Mouse (Mus musculus) hindbrain, postnatal 0 days (tissue): ENCODE data around the gene Wdr60. TPM values are rescaled to one million over a fixed set of nuclear protein-coding genes. Genes with fewer than 3 reads are reported as not detected.

Experiments
- ATAC-seq: fragments of 200-750 bp; cut with Nextera tagmentation; 2 replicates; pipeline ENCODE4 v1.8.0; 2017; ENCODE audit warnings: mild to moderate bottlenecking, moderate TSS enrichment, moderate library complexity
- DNase-seq: peaks from one replicate; pipeline ENCODE4 v3.0.0-alpha.2; 2015; ENCODE audit warnings: low spot score
- H3K27ac ChIP-seq: fragments of 300-500 bp; sonication (generic); 2 replicates; pipeline ENCODE4 v1.5.1; 2014; ENCODE audit warnings: mild to moderate bottlenecking
- H3K27me3 ChIP-seq: fragments of 300-500 bp; sonication (generic); 2 replicates; pipeline ENCODE4 v1.6.1; 2014; ENCODE audit warnings: low read length, mixed read lengths; ENCODE audit not compliant: insufficient read depth
- H3K36me3 ChIP-seq: fragments of 300-500 bp; sonication (generic); 2 replicates; pipeline ENCODE4 v1.6.1; 2014; ENCODE audit warnings: low read length, mixed read lengths; ENCODE audit not compliant: insufficient read depth
- H3K4me1 ChIP-seq: fragments of 300-500 bp; sonication (generic); 2 replicates; pipeline ENCODE4 v1.6.1; 2014; ENCODE audit warnings: antibody characterized with exemption, low read length, mixed read lengths; ENCODE audit not compliant: insufficient read depth
- H3K4me2 ChIP-seq: fragments of 300-500 bp; sonication (generic); 2 replicates; pipeline ENCODE4 v1.6.1; 2014; ENCODE audit warnings: low read depth, mild to moderate bottlenecking, low read length, moderate library complexity, mixed read lengths
- H3K4me3 ChIP-seq: fragments of 300-500 bp; sonication (generic); 2 replicates; pipeline ENCODE4 v1.5.1; 2014; ENCODE audit warnings: low read length
- H3K9ac ChIP-seq: fragments of 300-500 bp; sonication (generic); replicated peaks from 2 replicates; pipeline ENCODE4 v1.6.1; 2014; ENCODE audit warnings: mild to moderate bottlenecking, low read length, moderate library complexity, mixed read lengths
- H3K9me3 ChIP-seq: fragments of 300-500 bp; sonication (generic); 2 replicates; pipeline ENCODE4 v1.6.1; 2016; ENCODE audit warnings: low read length, mixed read lengths
- CTCF ChIP-seq: IDR thresholded peaks from 2 replicates; pipeline ENCODE4 v1.5.1; 2016; ENCODE audit warnings: antibody characterized with exemption, control low read depth, low read depth
- WGBS: fragments of 180-500 bp; shearing (Covaris S2); extraction: QIAGEN DNeasy Blood & Tissue Kit; methylation state at CpG from one replicate; pipeline ENCODE4 v1.1.7; 2014; 5-methylcytosine and 5-hydroxymethylcytosine counted together
- polyA plus RNA-seq: library from polyadenylated mRNA; unstranded; fragments of >200 nt; fragmentation: Nextera tagmentation; extraction: Ambion mirVana; gene quantifications from 2 replicates; pipeline ENCODE4 v1.2.1, GENCODE M21; 2015
- total RNA-seq: library from RNA; depleted of rRNA; stranded (reverse); fragments of >200 nt; gene quantifications from 2 replicates; pipeline ENCODE4 v1.2.3, GENCODE M21; 2014

Wdr60 gene
- total and polyA plus RNA-seq, 2 experiments from 2014 or later: 8.4 to 16.8 TPM

DNA sequence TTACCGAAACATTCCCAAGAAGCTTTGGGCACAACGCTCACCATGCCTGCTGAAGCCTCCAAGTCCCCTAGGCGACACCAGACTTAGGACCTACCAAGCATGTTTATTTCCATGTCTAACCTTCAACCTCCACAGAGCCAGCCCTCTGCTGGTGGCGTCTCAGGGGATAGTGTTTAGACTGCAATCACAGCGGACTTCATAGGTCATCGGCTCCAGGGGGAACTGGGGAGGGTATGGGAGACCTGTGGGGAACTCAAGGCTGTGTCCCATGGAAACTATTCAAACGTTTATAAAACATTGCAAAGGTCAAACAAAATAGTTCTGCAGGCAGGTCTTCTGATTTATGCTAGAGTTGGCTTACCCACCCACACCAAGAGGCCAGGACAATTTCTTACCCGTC is 66.6 kb downstream of the Wdr60 start:
- DNase-seq: no peak
- Histone ChIP-seq H3K9ac (no peak overlapping the region), H3K4me1 (no peaks in the 10 kb centered on the region), H3K9me3 (no peaks in the 10 kb centered on the region), H3K36me3 (no peaks in the 10 kb centered on the region), H3K4me3 (no peak overlapping the region), H3K4me2 (no peak overlapping the region), H3K27ac (no peak overlapping the region), H3K27me3 (no peaks in the 10 kb centered on the region)
- WGBS: 83% methylated on average over 8 of the region's 8 CpGs
- ATAC-seq: no peak
- TF ChIP-seq CTCF: no peak

DNA sequence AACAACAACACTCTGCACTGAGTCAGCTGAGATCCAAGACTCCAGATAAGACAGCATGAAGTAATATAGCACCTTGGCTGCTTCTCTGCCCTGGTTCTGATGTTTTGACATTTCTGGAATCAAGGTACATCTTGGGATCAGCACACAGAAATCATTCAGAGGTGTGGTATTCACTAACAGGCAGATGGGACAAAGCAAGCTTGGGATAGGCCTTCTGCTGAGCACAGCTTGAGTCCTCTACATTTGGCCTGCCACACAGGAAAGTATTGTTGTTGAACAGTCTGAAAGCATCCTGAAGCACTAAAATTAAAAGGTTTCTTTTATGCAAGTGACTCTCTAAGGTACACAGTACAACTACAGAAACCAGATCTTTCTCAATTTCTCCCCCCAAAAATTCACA is 68.2 kb downstream of the Wdr60 start:
- ATAC-seq (no peak), DNase-seq (no peak)
- Histone ChIP-seq H3K9ac (no peak overlapping the region), H3K4me3 (no peak overlapping the region), H3K4me1 (no peaks in the 10 kb centered on the region), H3K27ac (no peak overlapping the region), H3K4me2 (no peak overlapping the region), H3K36me3 (no peaks in the 10 kb centered on the region), H3K9me3 (no peaks in the 10 kb centered on the region), H3K27me3 (no peaks in the 10 kb centered on the region)
- no peak for TF ChIP-seq CTCF

DNA sequence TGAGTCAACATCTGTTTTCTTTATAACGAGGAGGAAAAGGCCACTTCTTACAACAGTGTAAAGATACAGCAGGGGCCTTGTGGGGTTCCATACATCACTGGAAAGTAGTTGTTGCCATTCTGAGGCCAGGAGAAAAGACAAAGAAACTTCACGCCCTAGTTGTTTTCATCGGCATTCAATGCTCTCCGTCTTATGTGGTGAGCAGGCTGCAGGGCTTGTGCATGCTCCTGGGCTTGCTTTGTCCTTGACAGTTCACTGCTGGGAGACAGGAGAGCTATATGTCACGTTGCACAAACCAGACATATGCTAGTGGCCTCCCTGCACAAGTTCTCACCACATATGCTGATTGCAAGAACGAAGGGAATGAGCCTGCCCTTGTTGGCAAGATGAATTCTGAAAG is 68.9 kb downstream of the Wdr60 start:
- ATAC-seq (no peak), DNase-seq (no peak)
- Histone ChIP-seq H3K4me3 (no peak overlapping the region), H3K27me3 (no peaks in the 10 kb centered on the region), H3K4me1 (no peaks in the 10 kb centered on the region), H3K27ac (no peak overlapping the region), H3K36me3 (no peaks in the 10 kb centered on the region), H3K9me3 (no peaks in the 10 kb centered on the region), H3K9ac (no peak overlapping the region), H3K4me2 (no peak overlapping the region)
- WGBS: 19% methylated on average over 6 of the region's 6 CpGs
- no peak for TF ChIP-seq CTCF

DNA sequence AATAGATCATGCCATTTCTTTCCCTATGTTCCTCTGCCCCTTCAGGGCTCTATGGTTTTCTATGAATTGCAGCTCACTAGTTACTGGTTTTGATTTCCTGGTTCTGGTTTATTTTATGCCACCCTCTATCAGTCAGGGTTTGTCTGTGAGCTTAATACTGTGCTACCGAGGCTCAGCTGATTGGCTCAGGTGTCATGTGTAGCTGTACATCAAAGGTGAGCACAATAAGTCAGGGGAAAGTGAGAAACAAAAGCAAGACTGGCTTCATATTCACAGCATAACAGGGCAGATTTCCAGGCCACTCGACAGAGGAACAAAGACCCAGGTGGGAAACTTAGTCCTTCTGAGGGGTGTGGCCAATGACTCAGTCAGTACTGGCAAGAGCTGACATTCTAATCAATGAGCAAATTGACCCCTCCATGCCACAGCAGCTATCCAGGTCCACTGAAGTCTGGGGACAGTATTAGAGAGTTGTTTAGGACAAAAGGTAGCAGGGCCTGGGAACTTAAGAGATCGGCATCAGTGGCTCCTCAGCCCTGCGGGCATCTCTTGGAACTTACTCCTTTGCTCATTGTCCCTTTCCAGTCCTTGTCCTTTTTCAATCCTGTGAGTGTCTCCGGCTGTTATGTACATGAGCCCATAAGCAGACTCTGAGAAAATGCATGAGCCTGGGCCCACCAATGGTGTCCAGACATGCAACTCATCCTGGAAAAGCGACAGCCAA is 79.4 kb downstream of the Wdr60 start:
- H3K27ac ChIP-seq: no peak overlapping the region
- H3K9me3 ChIP-seq: no peaks in the 10 kb centered on the region
- H3K27me3 ChIP-seq: no peaks in the 10 kb centered on the region
- no peak overlapping the region for H3K4me3 ChIP-seq
- DNase-seq: no peak
- no peaks in the 10 kb centered on the region for H3K4me1 ChIP-seq
- ATAC-seq: no peak
- no peaks in the 10 kb centered on the region for H3K36me3 ChIP-seq
- H3K9ac ChIP-seq: no peak overlapping the region
- H3K4me2 ChIP-seq: no peak overlapping the region
- WGBS: 83% methylated on average over 6 of the region's 6 CpGs
- no peak for TF ChIP-seq CTCF

GRCm38 (mm10) chr12:116182376-116182775 is 80.4 kb downstream of the Wdr60 start:
- Histone ChIP-seq H3K4me3 (no peak overlapping the region), H3K4me2 (no peak overlapping the region), H3K27me3 (no peaks in the 10 kb centered on the region), H3K4me1 (no peaks in the 10 kb centered on the region), H3K9ac (no peak overlapping the region), H3K27ac (no peak overlapping the region), H3K9me3 (no peaks in the 10 kb centered on the region), H3K36me3 (no peaks in the 10 kb centered on the region)
- no peak for TF ChIP-seq CTCF
- ATAC-seq (no peak), DNase-seq (peak; percentile 27)

DNA sequence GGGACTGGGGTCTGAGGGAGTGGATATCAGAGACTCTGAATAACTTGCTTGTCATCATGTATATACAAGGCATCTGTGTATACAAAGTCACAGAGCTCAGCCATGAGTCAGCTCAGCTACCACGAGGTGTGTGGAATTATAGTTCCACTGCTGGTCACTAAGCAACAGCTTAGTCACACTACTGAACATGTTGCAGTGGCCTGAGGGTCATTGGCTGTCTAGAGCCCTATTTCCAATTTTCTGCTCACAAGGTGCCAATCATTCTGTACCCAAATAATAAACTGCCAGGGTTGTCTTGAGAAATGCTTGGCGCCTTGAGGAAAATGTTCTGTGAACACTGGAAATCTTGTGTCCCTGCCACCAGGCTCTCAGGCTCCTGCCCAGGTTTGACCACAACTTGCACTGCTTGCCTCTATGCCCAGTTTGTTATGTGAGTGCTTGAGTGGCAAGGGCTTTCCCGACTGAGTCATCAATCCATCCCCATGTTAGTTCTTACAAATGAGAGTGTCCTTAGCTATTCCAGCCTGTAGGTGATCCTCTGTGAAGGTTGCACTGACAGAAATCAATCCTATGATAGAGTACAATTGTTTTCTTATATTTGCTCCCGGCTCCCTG is 81.3 kb downstream of the Wdr60 start:
- no peak overlapping the region for H3K9ac ChIP-seq
- H3K4me3 ChIP-seq: no peak overlapping the region
- H3K36me3 ChIP-seq: no peaks in the 10 kb centered on the region
- H3K27ac ChIP-seq: no peak overlapping the region
- 68% methylated on average over 4 of the region's 4 CpGs for WGBS
- no peaks in the 10 kb centered on the region for H3K27me3 ChIP-seq
- H3K4me1 ChIP-seq: no peaks in the 10 kb centered on the region
- DNase-seq: no peak
- no peak for TF ChIP-seq CTCF
- no peak overlapping the region for H3K4me2 ChIP-seq
- 0 out of 2 replicates have a peak, but pooled peaks have one; percentile 43 for ATAC-seq
- no peaks in the 10 kb centered on the region for H3K9me3 ChIP-seq

- Histone ChIP-seq H3K27ac (no peak overlapping the region), H3K9me3 (no peaks in the 10 kb centered on the region), H3K4me2 (no peak overlapping the region), H3K27me3 (no peaks in the 10 kb centered on the region), H3K9ac (no peak overlapping the region), H3K4me3 (no peak overlapping the region), H3K4me1 (no peaks in the 10 kb centered on the region), H3K36me3 (no peaks in the 10 kb centered on the region)
- WGBS: 92% methylated on average over 3 of the region's 3 CpGs
- 0 out of 2 replicates have a peak, but pooled peaks have one; percentile 7 for TF ChIP-seq CTCF
- ATAC-seq (no peak), DNase-seq (no peak)
These were observed 85.9 kb downstream of the Wdr60 start for GRCm38 (mm10) chr12:116176930-116177329.
